Mouse (Mus musculus) gastrocnemius, postnatal 36 days (tissue): ENCODE measurements around the gene Mgat5b. TPM values are rescaled to one million over a fixed set of nuclear protein-coding genes. Genes with fewer than 3 reads are reported as not detected.

Experiments used
- DNase-seq, 2 experiments: peaks; one replicate each; pipeline ENCODE4 v3.0.0; 2022
- intact Hi-C: fragments of 180-260 bp; cut with DNase I; formaldehyde crosslinking; loops from one replicate; pipeline ENCODE4 v1.15.1; 2025
- total RNA-seq, 2 experiments: library from RNA; stranded (reverse); gene quantifications; 2 replicates each; pipeline ENCODE4 v1.2.3; 2021

Gene Mgat5b
- total RNA-seq, 2 experiments from 2014 or later, result not detected

- intact Hi-C loops, result no loop called here
- DNase-seq, result no peak
Measured at GRCm38 (mm10) chr11:117027681-117028080, 109.0 kb downstream of the Mgat5b start.

- DNase-seq, result no peak
- intact Hi-C loops, result no loop called here
Measured at GRCm38 (mm10) chr11:117028861-117029568, 110.4 kb downstream of the Mgat5b start.

GRCm38 (mm10) chr11:117029569-117029955 lies 110.9 kb downstream of the Mgat5b start:
- intact Hi-C loops, result no loop called here
- DNase-seq, result no peak

GRCm38 (mm10) chr11:117030018-117030417 lies 111.4 kb downstream of the Mgat5b start:
- intact Hi-C loops, result no loop called here
- DNase-seq, result no peak

- no peak for DNase-seq
- intact Hi-C loops, result no loop called here
Measured at GRCm38 (mm10) chr11:117030471-117031101, 111.9 kb downstream of the Mgat5b start.

- DNase-seq, result no peak
- intact Hi-C loops, result no loop called here
Measured at GRCm38 (mm10) chr11:117031249-117031648, 112.6 kb downstream of the Mgat5b start.

- intact Hi-C loops, result no loop called here
- no peak for DNase-seq
Measured at GRCm38 (mm10) chr11:117035661-117036336, 117.1 kb downstream of the Mgat5b start.

Other genes with a start within 250 kb of the Mgat5b start
- not detected for gene St6galnac1, start 143.4 kb upstream of the Mgat5b start, total RNA-seq
- 10 to 100 TPM; 11.4 to 12.7 TPM for gene Mxra7, start 90.8 kb upstream of the Mgat5b start, total RNA-seq
- 10 to 100 TPM; 30.0 to 39.2 TPM for gene Mettl23, start 75.6 kb upstream of the Mgat5b start, total RNA-seq
- gene Jmjd6, start 75.4 kb upstream of the Mgat5b start, total RNA-seq, result 10 to 100 TPM; 20.4 to 20.5 TPM
- gene Mfsd11, start 66.4 kb upstream of the Mgat5b start, total RNA-seq, result 10 to 100 TPM; 20.7 to 25.8 TPM
- gene Srsf2, start 65.8 kb upstream of the Mgat5b start, total RNA-seq, result 10 to 100 TPM; 59.8 to 80.2 TPM
- gene Sec14l1, start 196.3 kb downstream of the Mgat5b start, total RNA-seq, result 10 to 100 TPM; 37.6 to 42.9 TPM